In the genomic region with DNA sequence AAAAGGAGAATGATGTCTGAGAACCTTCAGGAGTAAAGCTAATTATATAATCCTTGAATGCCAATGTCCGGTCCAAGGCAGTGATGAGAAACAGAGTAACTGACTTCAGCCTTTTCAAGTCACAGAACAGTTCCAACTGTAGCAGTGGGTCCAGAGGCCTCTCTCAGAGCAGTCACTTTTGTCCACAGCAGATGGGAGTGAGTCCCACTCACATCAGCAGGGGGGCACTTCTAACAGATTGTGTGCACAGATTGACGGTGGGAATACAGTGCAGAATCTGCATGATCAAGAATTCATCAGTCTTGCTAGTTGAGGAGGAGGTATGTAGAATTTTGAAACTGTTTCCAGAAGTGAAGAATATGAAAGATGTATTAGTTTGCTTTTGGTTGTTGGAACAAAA, we compare ENCODE assay signal across 16 mouse cellular contexts. TPM values are rescaled to one million over a fixed set of nuclear protein-coding genes. Genes with fewer than 3 reads are reported as not detected.
DNase-seq lines count a peak whose midpoint lies in the region; ATAC-seq and TF ChIP-seq lines count a peak whose summit lies in the region.
"Had no signal": no experiment of that assay in that cellular context is flagged by ENCODE, and none has a peak within 500 bp of the region (broad histone marks: within the 10 kb centered on the region; RNA-seq: fewer than 3 reads in every experiment).

No protein-coding gene starts in this region.

- no peak for TF ChIP-seq EP300 in lung, postnatal 0 days (IDR thresholded peaks at IDR 0.05)

- H3K4me3 ChIP-seq in forebrain, postnatal 0 days (ENCODE audit: low read depth, low read length), result no peak overlapping the region
- H3K4me3 ChIP-seq in forebrain, embryonic 12.5 days (replicated peaks), result no peak overlapping the region
- no peak overlapping the region for H3K4me3 ChIP-seq in lung, postnatal 0 days (ENCODE audit: low read depth, low read length)
- H3K4me3 ChIP-seq in kidney, embryonic 15.5 days (replicated peaks), result no peak overlapping the region
- H3K4me3 ChIP-seq: heart, embryonic 12.5 days; midbrain, embryonic 13.5 days had no signal

- peak; percentile 20 for DNase-seq in forebrain, postnatal 0 days
- peak; percentile 56 to 80 for DNase-seq in layer of hippocampus, adult 18-20 months (ENCODE audit: low spot score in 2 of 2)
- DNase-seq in left cerebral cortex, adult 18-20 months (ENCODE audit: low spot score in 2 of 2), result peak; percentile 10 to 65
- DNase-seq in telencephalon, adult 2 months (ENCODE audit: low read depth, low spot score), result peak; percentile 48
- no peak for DNase-seq in lung, postnatal 0 days (ENCODE audit: low spot score)
- DNase-seq: cerebellum, adult 11 months; heart, postnatal 36 days; liver; lung, embryonic 14.5 days had no signal

- 67% methylated on average over 2 of the region's 2 CpGs for WGBS in forebrain, postnatal 0 days
- WGBS in forebrain, embryonic 12.5 days, result 76% methylated on average over 2 of the region's 2 CpGs
- 77% methylated on average over 2 of the region's 2 CpGs for WGBS in lung, postnatal 0 days
- WGBS in kidney, embryonic 15.5 days, result 82% methylated on average over 2 of the region's 2 CpGs

- H3K27ac ChIP-seq in forebrain, postnatal 0 days (ENCODE audit: low read depth, low read length), result no peak overlapping the region
- H3K27ac ChIP-seq in forebrain, embryonic 12.5 days, result no peak overlapping the region
- no peak overlapping the region for H3K27ac ChIP-seq in lung, postnatal 0 days (ENCODE audit: low read length)
- H3K27ac ChIP-seq in kidney, embryonic 15.5 days, result no peak overlapping the region
- H3K27ac ChIP-seq: midbrain, embryonic 13.5 days; stomach, postnatal 0 days had no signal

- no peaks in the 10 kb centered on the region for H3K4me1 ChIP-seq in forebrain, postnatal 0 days (ENCODE audit: insufficient read depth)
- H3K4me1 ChIP-seq in forebrain, embryonic 12.5 days, result no peaks in the 10 kb centered on the region
- H3K4me1 ChIP-seq in lung, postnatal 0 days (ENCODE audit: insufficient read depth, low read depth, low read length), result no peaks in the 10 kb centered on the region
- 0 out of 2 replicates have a peak, but pooled peaks cover 3% of the 10 kb centered on the region for H3K4me1 ChIP-seq in kidney, embryonic 15.5 days
- H3K4me1 ChIP-seq: heart, embryonic 12.5 days; midbrain, embryonic 13.5 days had no signal

- ATAC-seq in forebrain, postnatal 0 days, result peak; percentile 42
- no peak for ATAC-seq in forebrain, embryonic 12.5 days (ENCODE audit: low FRiP score)
- ATAC-seq in lung, postnatal 0 days, result no peak
- no peak for ATAC-seq in kidney, embryonic 15.5 days (replicated peaks; ENCODE audit: low FRiP score)
- ATAC-seq: midbrain, embryonic 13.5 days had no signal

- no peak overlapping the region for H3K9ac ChIP-seq in forebrain, postnatal 0 days
- H3K9ac ChIP-seq in forebrain, embryonic 12.5 days, result no peak overlapping the region
- H3K9ac ChIP-seq in lung, postnatal 0 days (replicated peaks; ENCODE audit: low read depth), result no peak overlapping the region
- no peak overlapping the region for H3K9ac ChIP-seq in kidney, embryonic 15.5 days
- H3K9ac ChIP-seq: heart, embryonic 12.5 days; lung, embryonic 14.5 days; midbrain, embryonic 13.5 days had no signal

- no peaks in the 10 kb centered on the region for H3K9me3 ChIP-seq in forebrain, postnatal 0 days (ENCODE audit: low read length)
- H3K9me3 ChIP-seq in forebrain, embryonic 12.5 days, result no peaks in the 10 kb centered on the region
- no peaks in the 10 kb centered on the region for H3K9me3 ChIP-seq in lung, postnatal 0 days (ENCODE audit: low read length)
- no peaks in the 10 kb centered on the region for H3K9me3 ChIP-seq in kidney, embryonic 15.5 days (replicated peaks)
- H3K9me3 ChIP-seq: heart, embryonic 12.5 days; midbrain, embryonic 13.5 days had no signal

- no peak for TF ChIP-seq CTCF in forebrain, postnatal 0 days (IDR thresholded peaks at IDR 0.05; ENCODE audit: low read depth)
- TF ChIP-seq CTCF in lung, postnatal 0 days (IDR thresholded peaks at IDR 0.05), result no peak

- no peaks in the 10 kb centered on the region for H3K27me3 ChIP-seq in forebrain, postnatal 0 days (ENCODE audit: insufficient read depth, low read length)
- H3K27me3 ChIP-seq in forebrain, embryonic 12.5 days, result no peaks in the 10 kb centered on the region
- H3K27me3 ChIP-seq in lung, postnatal 0 days (replicated peaks; ENCODE audit: insufficient read depth, low read length), result no peaks in the 10 kb centered on the region
- H3K27me3 ChIP-seq in kidney, embryonic 15.5 days, result no peaks in the 10 kb centered on the region
- H3K27me3 ChIP-seq: heart, embryonic 12.5 days; midbrain, embryonic 13.5 days had no signal

- H3K36me3 ChIP-seq in forebrain, postnatal 0 days (ENCODE audit: insufficient read depth), result no peaks in the 10 kb centered on the region
- no peaks in the 10 kb centered on the region for H3K36me3 ChIP-seq in forebrain, embryonic 12.5 days (replicated peaks)
- no peaks in the 10 kb centered on the region for H3K36me3 ChIP-seq in lung, postnatal 0 days (ENCODE audit: insufficient read depth, low read length)
- H3K36me3 ChIP-seq in kidney, embryonic 15.5 days, result no peaks in the 10 kb centered on the region
- H3K36me3 ChIP-seq: heart, embryonic 12.5 days; midbrain, embryonic 13.5 days had no signal

- H3K4me2 ChIP-seq in forebrain, postnatal 0 days (ENCODE audit: low read depth), result no peak overlapping the region
- no peak overlapping the region for H3K4me2 ChIP-seq in forebrain, embryonic 12.5 days
- no peak overlapping the region for H3K4me2 ChIP-seq in lung, postnatal 0 days (replicated peaks; ENCODE audit: low read depth, low read length)
- no peak overlapping the region for H3K4me2 ChIP-seq in kidney, embryonic 15.5 days
- H3K4me2 ChIP-seq: heart, embryonic 12.5 days; lung, embryonic 14.5 days; midbrain, embryonic 13.5 days had no signal

RNA-seq across cellular contexts. Expression of gene Rap2b, which starts 41.4 kb away (rescaled TPM):
- total RNA-seq in forebrain, postnatal 0 days (2014; rRNA removed), result 7.4 and 9.7 TPM in 2 replicates
- 16.6 and 21.2 TPM in 2 replicates for polyA plus RNA-seq in forebrain, postnatal 0 days (2015; fragmentation: Nextera tagmentation; extraction: Ambion mirVana)
- 15.7 and 16.7 TPM in 2 replicates for polyA plus RNA-seq in forebrain, embryonic 12.5 days (2016; fragmentation: Nextera tagmentation; extraction: Ambion mirVana)
- total RNA-seq in layer of hippocampus, adult 18-20 months (2021), result 10 to 100 TPM; 41.9 to 44.7 TPM
- 10 to 100 TPM; 32.7 to 35.4 TPM for total RNA-seq in left cerebral cortex, adult 18-20 months (2021)
- polyA plus RNA-seq in lung, postnatal 0 days (2015; fragmentation: Nextera tagmentation; extraction: Ambion mirVana), result 6.8 and 7.0 TPM in 2 replicates
- polyA plus RNA-seq in kidney, embryonic 15.5 days (2015; fragmentation: Nextera tagmentation; extraction: Ambion mirVana), result 7.3 and 7.4 TPM in 2 replicates

RNA-seq across cellular contexts. Expression of gene B430305J03Rik, which starts 45.7 kb away (rescaled TPM):
- total RNA-seq in forebrain, postnatal 0 days (2014; rRNA removed), result 1.4 and 2.8 TPM in 2 replicates
- polyA plus RNA-seq in forebrain, postnatal 0 days (2015; fragmentation: Nextera tagmentation; extraction: Ambion mirVana), result not detected in 2 replicates
- not detected in 2 replicates for polyA plus RNA-seq in forebrain, embryonic 12.5 days (2016; fragmentation: Nextera tagmentation; extraction: Ambion mirVana)
- 1 to 10 TPM; 3.1 TPM for total RNA-seq in layer of hippocampus, adult 18-20 months (2021)
- 1 to 10 TPM; 3.0 TPM for total RNA-seq in left cerebral cortex, adult 18-20 months (2021)
- polyA plus RNA-seq in lung, postnatal 0 days (2015; fragmentation: Nextera tagmentation; extraction: Ambion mirVana), result not detected in 2 replicates
- polyA plus RNA-seq in kidney, embryonic 15.5 days (2015; fragmentation: Nextera tagmentation; extraction: Ambion mirVana), result not detected in 2 replicates
- polyA plus RNA-seq: heart, embryonic 12.5 days; kidney, embryonic 16.5 days; lung, embryonic 14.5 days; midbrain, embryonic 13.5 days; neural tube, embryonic 11.5 days; stomach, postnatal 0 days had no signal
